Mouse (Mus musculus) C2C12 (cell line): Measurements from ENCODE around the gene Ccdc146. TPM values are rescaled to one million over a fixed set of nuclear protein-coding genes. Genes with fewer than 3 reads are reported as not detected.

Source experiments
- H3K27me3 ChIP-seq: one replicate; pipeline ENCODE4 v1.6.1; 2011; ENCODE audit not compliant: control insufficient read depth, insufficient read depth, insufficient read length
- H3K36me3 ChIP-seq: one replicate; pipeline ENCODE4 v1.6.1; 2011; ENCODE audit not compliant: control insufficient read depth, insufficient read depth
- H3K4me3 ChIP-seq: one replicate; pipeline ENCODE4 v1.5.1; 2011; ENCODE audit warnings: mild to moderate bottlenecking, control low read depth; ENCODE audit not compliant: poor library complexity, insufficient read depth, severe bottlenecking
- H3K79me2 ChIP-seq: one replicate; pipeline ENCODE4 v1.6.1; 2011; ENCODE audit not compliant: control insufficient read depth, insufficient read depth
- H3K79me3 ChIP-seq: one replicate; pipeline ENCODE4 v1.6.1; 2011; ENCODE audit warnings: low read depth, control low read depth
- H3ac ChIP-seq: one replicate; pipeline ENCODE3; 2011; ENCODE audit warnings: low read depth; ENCODE audit not compliant: control insufficient read depth, insufficient read length
- CEBPB ChIP-seq: IDR thresholded peaks from one replicate; pipeline ENCODE4 v1.6.1; 2011; ENCODE audit warnings: low read depth, mild to moderate bottlenecking, control low read depth, moderate library complexity
- CTCF ChIP-seq: IDR thresholded peaks from one replicate; pipeline ENCODE4 v1.5.1; 2011; ENCODE audit not compliant: control insufficient read depth, insufficient read depth, insufficient read length
- FOSL1 ChIP-seq: IDR thresholded peaks from one replicate; pipeline ENCODE4 v1.8.0; 2011; ENCODE audit warnings: mild to moderate bottlenecking, low read length; ENCODE audit not compliant: poor library complexity, insufficient read depth, severe bottlenecking
- MAX ChIP-seq: IDR thresholded peaks from one replicate; pipeline ENCODE4 v1.6.1; 2011; ENCODE audit warnings: mild to moderate bottlenecking, control low read depth
- MYOD1 ChIP-seq: IDR thresholded peaks from one replicate; pipeline ENCODE4 v1.6.1; 2011; ENCODE audit warnings: low read depth; ENCODE audit not compliant: control insufficient read depth, insufficient read length
- MYOG ChIP-seq: IDR thresholded peaks from one replicate; pipeline ENCODE4 v1.6.1; 2011; ENCODE audit not compliant: control insufficient read depth, insufficient read length; ENCODE audit errors: extremely low read depth
- USF1 ChIP-seq: IDR thresholded peaks from one replicate; pipeline ENCODE4 v1.6.1; 2011; ENCODE audit warnings: low read depth, mild to moderate bottlenecking, control low read depth, moderate library complexity
- long read RNA-seq, 2 experiments: library from polyadenylated mRNA; unstranded; transcript quantifications; one replicate each; pipeline ENCODE4 v2.0.0; 2019 to 2020
- polyA plus RNA-seq: library from polyadenylated mRNA; unstranded; fragments of >200 nt; fragmentation: generic; extraction: Trizol; gene quantifications from one replicate; pipeline ENCODE4 v1.2.1, GENCODE M21; 2012; ENCODE audit warnings: missing spikeins

Ccdc146 gene
- not detected for polyA plus RNA-seq
- long read RNA-seq, experiment 1 = 0 reads
- long read RNA-seq, experiment 2 = 0 reads

- no peaks in the 10 kb centered on the region for H3K27me3 ChIP-seq
- H3ac ChIP-seq = peak within 1 kb of the TSS; percentile 71
- peaks cover 6% of the 10 kb centered on the region for H3K79me3 ChIP-seq
- H3K79me2 ChIP-seq = peaks cover 23% of the 10 kb centered on the region
- peak within 1 kb of the TSS; percentile 83 for H3K4me3 ChIP-seq
- TF ChIP-seq MAX = peak; percentile 83
- TF ChIP-seq MYOD1 = no peak
- no peaks in the 10 kb centered on the region for H3K36me3 ChIP-seq
These were observed at the start of gene Ccdc146, which contains the start of gene Fam185a for GRCm38 (mm10) chr5:21424614-21425602. Gene Ccdc146, minus strand, starts transcription at chr5:21424677. Gene Fam185a, plus strand, starts transcription at chr5:21424958.

- no peak overlapping the region for H3K4me3 ChIP-seq
- peaks cover 2% of the 10 kb centered on the region for H3K79me3 ChIP-seq
- no peaks in the 10 kb centered on the region for H3K27me3 ChIP-seq
- TF ChIP-seq CTCF (no peak), CEBPB (no peak), FOSL1 (no peak), MAX (no peak), USF1 (no peak), MYOG (no peak), MYOD1 (no peak)
- no peaks in the 10 kb centered on the region for H3K36me3 ChIP-seq
- no peak overlapping the region for H3ac ChIP-seq
- H3K79me2 ChIP-seq = no peaks in the 10 kb centered on the region
These were observed 43.6 kb upstream of the Ccdc146 start for GRCm38 (mm10) chr5:21468100-21468499.

GRCm38 (mm10) chr5:21467387-21467786 lies 42.9 kb upstream of the Ccdc146 start:
- no peaks in the 10 kb centered on the region for H3K79me2 ChIP-seq
- H3K36me3 ChIP-seq = peaks cover 2% of the 10 kb centered on the region
- no peak overlapping the region for H3ac ChIP-seq
- TF ChIP-seq CTCF = no peak
- no peak for TF ChIP-seq MAX
- no peak for TF ChIP-seq FOSL1
- no peak for TF ChIP-seq MYOG
- no peak for TF ChIP-seq MYOD1
- no peak for TF ChIP-seq CEBPB
- no peak for TF ChIP-seq USF1
- no peak overlapping the region for H3K4me3 ChIP-seq
- no peaks in the 10 kb centered on the region for H3K27me3 ChIP-seq
- H3K79me3 ChIP-seq = peaks cover 2% of the 10 kb centered on the region

DNA sequence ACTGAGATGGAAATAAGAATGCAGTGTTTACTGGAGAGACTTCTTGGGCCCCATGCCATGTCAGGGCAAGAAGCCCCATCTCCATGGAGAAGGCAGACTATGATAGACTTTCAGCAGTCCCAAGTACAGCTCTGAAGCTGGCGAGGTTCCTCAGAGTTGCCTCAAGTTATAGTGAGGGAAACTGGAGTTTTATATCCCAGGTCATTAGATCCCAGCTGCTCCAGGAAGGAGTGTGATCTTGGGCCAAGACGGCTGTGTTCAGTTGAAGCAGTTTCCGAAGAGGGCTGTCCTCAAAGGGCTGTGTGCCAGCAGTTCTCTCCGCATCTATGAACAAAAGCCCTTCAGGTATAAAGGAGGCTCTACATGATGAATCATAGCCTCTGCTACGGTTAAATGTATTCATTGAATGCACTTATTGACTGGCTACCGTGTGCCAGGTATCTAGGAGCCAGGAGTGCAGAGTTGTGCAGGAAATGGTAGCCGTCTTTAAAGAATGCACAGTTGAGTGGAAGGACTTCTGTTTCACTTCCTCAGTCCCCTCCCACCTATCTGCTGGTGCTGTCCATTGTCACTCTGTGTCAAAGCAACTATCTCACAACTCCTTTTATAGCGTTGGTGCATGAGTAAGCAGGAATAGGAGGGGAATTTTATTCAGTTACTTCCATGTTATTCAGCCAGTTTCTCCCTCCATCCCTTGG lies 16.5 kb upstream of the Ccdc146 start:
- H3K79me2 ChIP-seq = no peaks in the 10 kb centered on the region
- peaks cover 15% of the 10 kb centered on the region for H3K36me3 ChIP-seq
- no peaks in the 10 kb centered on the region for H3K27me3 ChIP-seq
- TF ChIP-seq MYOD1 (no peak), USF1 (no peak)
- H3ac ChIP-seq = no peak overlapping the region
- H3K4me3 ChIP-seq = no peak overlapping the region
- H3K79me3 ChIP-seq = no peaks in the 10 kb centered on the region

DNA sequence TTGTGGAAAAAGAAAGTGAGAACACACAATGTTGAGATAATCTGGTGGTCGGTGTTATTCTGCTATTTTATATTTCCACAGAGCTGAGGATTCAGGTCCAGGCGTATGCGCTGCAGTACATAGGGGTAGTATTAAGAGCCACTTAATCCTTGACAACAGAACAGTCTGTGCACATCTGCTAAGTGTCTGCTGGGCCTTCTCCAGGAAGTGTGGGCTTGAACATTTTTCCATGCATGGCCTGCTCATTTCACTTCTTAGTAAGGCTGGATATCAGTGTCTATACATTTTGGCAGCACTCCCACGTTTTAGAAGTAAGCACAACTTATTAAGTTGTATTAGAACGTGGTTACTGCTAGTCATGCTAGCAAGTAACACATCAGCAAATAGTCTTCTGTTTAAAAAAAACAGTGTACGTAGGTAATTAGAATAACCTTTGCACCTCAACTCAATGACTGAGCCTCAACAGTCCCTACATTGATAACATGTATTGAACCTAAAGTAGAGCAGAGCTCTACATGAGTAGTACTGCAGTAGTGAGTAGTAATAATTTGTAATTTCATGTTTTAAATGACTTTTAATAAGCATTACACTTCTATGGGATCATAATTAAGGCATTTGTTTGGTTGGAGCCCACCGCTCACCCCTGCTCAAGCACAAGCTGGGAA lies 15.1 kb upstream of the Ccdc146 start:
- H3K27me3 ChIP-seq = no peaks in the 10 kb centered on the region
- H3K36me3 ChIP-seq = peaks cover 15% of the 10 kb centered on the region
- no peaks in the 10 kb centered on the region for H3K79me2 ChIP-seq
- H3ac ChIP-seq = no peak overlapping the region
- H3K79me3 ChIP-seq = no peaks in the 10 kb centered on the region
- TF ChIP-seq CTCF (no peak), CEBPB (no peak), MAX (no peak), MYOG (no peak), FOSL1 (no peak), MYOD1 (no peak), USF1 (no peak)
- H3K4me3 ChIP-seq = no peak overlapping the region
